Mouse (Mus musculus): ENCODE results near the gene Mpo.

DNA sequence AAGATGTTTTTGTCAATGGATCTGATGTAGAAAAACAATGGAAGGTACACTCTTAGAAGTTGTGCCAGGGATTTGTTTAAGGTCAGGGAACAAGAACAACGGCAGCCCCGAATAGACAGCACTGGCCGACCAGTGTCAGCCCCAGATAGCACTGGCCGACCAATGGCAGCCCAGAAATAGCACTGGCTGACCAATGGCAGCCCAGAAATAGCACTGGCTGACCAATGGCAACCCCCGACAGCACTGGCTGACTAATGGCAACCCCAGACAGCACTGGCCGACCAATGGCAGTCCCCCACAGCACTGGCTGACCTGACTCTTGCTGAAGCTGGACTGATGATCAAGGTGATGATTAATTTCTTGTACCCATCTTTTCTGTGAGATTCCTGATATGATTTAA is 54.5 kb downstream of the Mpo start:
- TF ChIP-seq CTCF (IDR thresholded peaks at IDR 0.05; ENCODE audit: control insufficient read depth, insufficient read depth, insufficient replicate concordance, low read depth, low read length) (no peak), POLR2A (IDR thresholded peaks at IDR 0.05; ENCODE audit: control insufficient read depth, low read depth, low read length) (no peak)

All from testis, adult 2 months (tissue).